Mouse (Mus musculus) lung, adult 2 months (tissue): ENCODE results near the gene Cry2.

Experiments used
- CTCF ChIP-seq: fragments of 200-500 bp; IDR thresholded peaks from 2 replicates; pipeline ENCODE4 v1.5.1; 2011; ENCODE audit warnings: mild to moderate bottlenecking, low read length, control low read depth; ENCODE audit not compliant: insufficient read depth
- POLR2A ChIP-seq: fragments of 200-500 bp; IDR thresholded peaks from 2 replicates; pipeline ENCODE4 v1.6.1; 2011; ENCODE audit warnings: low read depth, mild to moderate bottlenecking, control low read depth, low read length, borderline replicate concordance; ENCODE audit errors: extremely low read depth

DNA sequence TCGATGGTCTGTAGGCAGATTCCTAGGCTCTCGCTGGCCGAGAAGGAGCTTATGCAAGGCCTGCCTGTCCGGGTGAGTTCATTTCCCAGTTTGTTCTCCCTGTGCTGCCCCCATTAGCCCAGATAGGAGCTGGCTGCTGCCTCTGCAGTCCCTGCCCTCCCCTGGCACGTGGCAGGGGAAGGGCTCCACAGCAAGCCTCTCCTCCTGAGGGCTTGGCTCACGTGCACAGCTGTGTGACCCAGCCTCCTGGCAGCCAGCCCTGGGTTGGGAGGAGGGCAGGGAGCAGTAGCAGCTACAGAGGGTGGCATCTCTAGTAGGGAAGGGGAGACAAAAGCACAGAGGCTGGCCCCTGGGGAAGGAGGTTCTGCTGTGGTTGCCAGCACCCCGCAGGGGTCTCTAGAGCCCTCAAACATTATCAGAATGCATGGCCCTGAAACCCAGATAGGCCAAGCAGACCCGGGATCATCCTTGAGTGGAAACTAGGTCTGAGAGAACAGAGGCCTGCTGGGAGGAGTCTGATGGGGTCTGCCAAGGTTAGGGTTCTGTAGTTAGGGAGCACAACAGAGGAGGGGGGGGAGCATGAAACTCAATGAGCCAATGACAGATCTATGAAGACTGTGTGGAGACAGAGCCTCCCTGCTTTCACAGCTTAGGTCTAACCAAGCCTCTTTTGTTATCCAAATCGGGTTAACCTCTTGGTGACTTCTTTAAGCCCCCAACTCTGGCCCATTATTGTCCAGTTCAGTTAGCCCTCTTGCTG lies 10.0 kb downstream of the Cry2 start:
- no peak for TF ChIP-seq CTCF
- TF ChIP-seq POLR2A, result peak; percentile 28; the same call in 1 of the 2 replicates
